Mouse (Mus musculus) CH12.LX (cell line): ENCODE measurements at regions not wholly inside any gene's neighbourhood (a gene's known extent, or its start where the extent isn't known, plus 50 kb on each side); places are given as distances from the start of the nearest gene placed in this dataset.
A peak's percentile ranks its signal among the peaks of the same experiment; 100 is the strongest.

ENCODE experiments used
- DNase-seq: peaks from one replicate; pipeline ENCODE4 v3.0.0-alpha.2; 2013; ENCODE audit errors: extremely low read depth
- H3K27ac ChIP-seq: 2 replicates; pipeline ENCODE4 v1.5.1; 2012; ENCODE audit warnings: low read depth, mild to moderate bottlenecking, control low read depth, moderate library complexity; ENCODE audit not compliant: insufficient read depth
- H3K27me3 ChIP-seq: replicated peaks from 2 replicates; pipeline ENCODE3; 2012; ENCODE audit warnings: inconsistent platforms
- H3K36me3 ChIP-seq, 2 experiments: replicated peaks in 1 of 2; 2 replicates each; pipeline versions ENCODE3 to v1.6.1; 2012; ENCODE audit warnings: inconsistent platforms in 1 of 2, low read length in 1 of 2, mild to moderate bottlenecking in 1 of 2, mixed read lengths in 1 of 2, moderate library complexity in 1 of 2; ENCODE audit not compliant: control insufficient read depth in 1 of 2, insufficient read depth in 1 of 2
- H3K4me1 ChIP-seq, 2 experiments: 2 replicates each; pipeline ENCODE4 v1.6.1; 2012; ENCODE audit warnings: inconsistent platforms in 1 of 2, moderate library complexity in 1 of 2; ENCODE audit not compliant: insufficient read depth in 2 of 2, control insufficient read depth in 1 of 2
- H3K4me2 ChIP-seq: 2 replicates; pipeline ENCODE4 v1.6.1; 2012; ENCODE audit warnings: low read depth, mild to moderate bottlenecking, control low read depth; ENCODE audit not compliant: poor library complexity, insufficient read depth, severe bottlenecking
- H3K4me3 ChIP-seq, 3 experiments: fragments of 150-350 bp in 1 of 3; sonication (generic) in 1 of 3; replicated peaks in 1 of 3; 2 replicates each; pipeline versions ENCODE3 to v1.5.1; 2011 to 2012; ENCODE audit warnings: low read depth in 2 of 3, low read length in 2 of 3, mild to moderate bottlenecking in 2 of 3, moderate library complexity in 2 of 3, control low read depth in 1 of 3, improper control_type of control experiment in 1 of 3, inconsistent platforms in 1 of 3, mixed read lengths in 1 of 3; ENCODE audit not compliant: poor library complexity in 1 of 3
- H3K79me2 ChIP-seq: replicated peaks from 2 replicates; pipeline ENCODE4 v1.6.1; 2012; ENCODE audit warnings: mild to moderate bottlenecking, moderate library complexity; ENCODE audit not compliant: control insufficient read depth, poor library complexity, insufficient read depth, severe bottlenecking; ENCODE audit errors: extremely low read depth
- H3K9ac ChIP-seq: 2 replicates; pipeline ENCODE4 v1.6.1; 2012; ENCODE audit warnings: low read depth, mild to moderate bottlenecking, control low read depth, moderate library complexity; ENCODE audit not compliant: insufficient read depth
- H3K9me3 ChIP-seq: replicated peaks from 2 replicates; pipeline ENCODE3; 2012; ENCODE audit warnings: low read length, inconsistent platforms, mixed read lengths
- BHLHE40 ChIP-seq: IDR thresholded peaks from 2 replicates; pipeline ENCODE4 v1.6.1; 2011; ENCODE audit warnings: mild to moderate bottlenecking, low read depth, low read length, improper control_type of control experiment
- CHD1 ChIP-seq: IDR thresholded peaks from 2 replicates; pipeline ENCODE4 v1.6.1; 2012; ENCODE audit warnings: low read depth, low read length, improper control_type of control experiment, inconsistent platforms
- CHD2 ChIP-seq: IDR thresholded peaks from 2 replicates; pipeline ENCODE4 v1.6.1; 2011; ENCODE audit warnings: low read length, improper control_type of control experiment
- ELF1 ChIP-seq: IDR thresholded peaks from 2 replicates; pipeline ENCODE4 v1.6.1; 2014; ENCODE audit warnings: low read depth, mild to moderate bottlenecking, inconsistent platforms, low read length, improper control_type of control experiment
- EP300 ChIP-seq: IDR thresholded peaks from 2 replicates; pipeline ENCODE4 v1.6.1; 2011; ENCODE audit warnings: low read length, improper control_type of control experiment
- ETS1 ChIP-seq: conservative IDR thresholded peaks from 2 replicates; pipeline ENCODE4 v1.6.1; 2012; ENCODE audit warnings: low read depth, mild to moderate bottlenecking, inconsistent platforms, low read length, improper control_type of control experiment, moderate library complexity
- GABPA ChIP-seq: IDR thresholded peaks from 2 replicates; pipeline ENCODE4 v1.6.1; 2012; ENCODE audit warnings: low read depth, low read length, improper control_type of control experiment, inconsistent platforms; ENCODE audit not compliant: insufficient replicate concordance
- IRF4 ChIP-seq: IDR thresholded peaks from 2 replicates; pipeline ENCODE4 v1.6.1; 2014; ENCODE audit warnings: low read depth, mild to moderate bottlenecking, inconsistent platforms, low read length, improper control_type of control experiment
- JUN ChIP-seq: IDR thresholded peaks from 2 replicates; pipeline ENCODE4 v1.6.1; 2011; ENCODE audit warnings: low read depth, mild to moderate bottlenecking, low read length, improper control_type of control experiment, moderate library complexity; ENCODE audit not compliant: insufficient read depth
- JUND ChIP-seq: conservative IDR thresholded peaks from 2 replicates; pipeline ENCODE4 v1.6.1; 2011; ENCODE audit warnings: low read depth, low read length, improper control_type of control experiment
- MEF2A ChIP-seq: IDR thresholded peaks from 2 replicates; pipeline ENCODE4 v1.6.1; 2014; ENCODE audit warnings: low read depth, mild to moderate bottlenecking, inconsistent platforms, low read length, improper control_type of control experiment, borderline replicate concordance
- MYC ChIP-seq: IDR thresholded peaks from 2 replicates; pipeline ENCODE4 v1.6.1; 2011; ENCODE audit warnings: low read depth, mild to moderate bottlenecking, improper control_type of control experiment, low read length
- NELFE ChIP-seq: IDR thresholded peaks from 2 replicates; pipeline ENCODE4 v1.6.1; 2011; ENCODE audit warnings: low read depth, low read length, improper control_type of control experiment
- NRF1 ChIP-seq: IDR thresholded peaks from 2 replicates; pipeline ENCODE4 v1.6.1; 2014; ENCODE audit warnings: low read depth, mild to moderate bottlenecking, inconsistent platforms, low read length, improper control_type of control experiment, moderate library complexity
- RAD21 ChIP-seq: IDR thresholded peaks from 2 replicates; pipeline ENCODE4 v1.6.1; 2011; ENCODE audit warnings: low read depth, mild to moderate bottlenecking, low read length, improper control_type of control experiment, moderate library complexity
- RCOR1 ChIP-seq: conservative IDR thresholded peaks from 2 replicates; pipeline ENCODE4 v1.6.1; 2012; ENCODE audit warnings: low read depth, mild to moderate bottlenecking, inconsistent platforms, low read length, improper control_type of control experiment
- SIN3A ChIP-seq: IDR thresholded peaks from 2 replicates; pipeline ENCODE4 v1.6.1; 2012; ENCODE audit warnings: low read length, improper control_type of control experiment, inconsistent platforms
- SMC3 ChIP-seq: IDR thresholded peaks from 2 replicates; pipeline ENCODE4 v1.6.1; 2011; ENCODE audit warnings: low read depth, low read length, improper control_type of control experiment
- TBP ChIP-seq: conservative IDR thresholded peaks from 2 replicates; pipeline ENCODE4 v1.6.1; 2011; ENCODE audit warnings: low read depth, low read length, improper control_type of control experiment
- TCF12 ChIP-seq: IDR thresholded peaks from 2 replicates; pipeline ENCODE4 v1.6.1; 2014; ENCODE audit warnings: low read depth, mild to moderate bottlenecking, inconsistent platforms, low read length, improper control_type of control experiment
- USF2 ChIP-seq: conservative IDR thresholded peaks from 2 replicates; pipeline ENCODE4 v1.6.1; 2011; ENCODE audit warnings: low read depth, low read length, improper control_type of control experiment
- ZMIZ1 ChIP-seq: IDR thresholded peaks from 2 replicates; pipeline ENCODE4 v1.6.1; 2012; ENCODE audit warnings: low read depth, mild to moderate bottlenecking, inconsistent platforms, low read length, improper control_type of control experiment
- ZNF384 ChIP-seq: IDR thresholded peaks from 2 replicates; pipeline ENCODE4 v1.6.1; 2012; ENCODE audit warnings: low read depth, low read length, improper control_type of control experiment, inconsistent platforms
- dilution Hi-C: fragments of 300-500 bp; cut with MboI; formaldehyde crosslinking; loops from 2 replicates; pipeline ENCODE4 v1.14.3; 2020; ENCODE audit warnings: low sequenced_read_pairs; ENCODE audit not compliant: extremely low pct_unique_long_range_greater_than_20kb, extremely low pct_ligation_motif_present
- in situ Hi-C: fragments of 300-500 bp; cut with MboI; formaldehyde crosslinking; loops from 3 replicates; pipeline ENCODE4 v1.14.3; 2019; ENCODE audit warnings: low sequenced_read_pairs, low pct_ligation_motif_present, low pct_unique_long_range_greater_than_20kb, mixed read lengths

DNA sequence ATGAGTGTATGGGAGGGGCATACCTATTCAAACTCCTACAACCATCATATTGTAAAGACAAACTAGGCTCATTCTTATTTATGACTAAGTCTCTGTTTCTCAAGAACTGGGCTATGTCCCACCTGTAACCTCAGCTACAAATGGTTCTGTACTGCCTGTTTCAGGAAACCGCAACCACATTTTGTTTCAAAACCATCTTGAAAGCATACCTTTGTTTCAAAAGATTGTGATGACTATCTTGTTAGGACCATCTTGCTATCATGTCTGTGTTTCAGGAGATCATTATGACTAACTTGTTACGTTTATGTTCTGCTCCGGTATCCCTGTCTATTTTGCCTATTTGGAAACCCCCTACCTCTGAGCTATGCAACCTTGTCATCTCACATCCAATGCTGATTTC is 340.2 kb upstream of the Cblb start (continued):
- no peak for TF ChIP-seq TBP
- no peak for TF ChIP-seq TCF12
- TF ChIP-seq MEF2A, result peak; percentile 44; the same call in 1 of the 2 replicates
- TF ChIP-seq ZNF384, result no peak
- no peak for TF ChIP-seq USF2
- TF ChIP-seq NELFE, result no peak
- TF ChIP-seq RCOR1, result peak; percentile 54
- 0 out of 2 replicates have a peak, but pooled peaks have one; percentile 28 for TF ChIP-seq CHD2

DNA sequence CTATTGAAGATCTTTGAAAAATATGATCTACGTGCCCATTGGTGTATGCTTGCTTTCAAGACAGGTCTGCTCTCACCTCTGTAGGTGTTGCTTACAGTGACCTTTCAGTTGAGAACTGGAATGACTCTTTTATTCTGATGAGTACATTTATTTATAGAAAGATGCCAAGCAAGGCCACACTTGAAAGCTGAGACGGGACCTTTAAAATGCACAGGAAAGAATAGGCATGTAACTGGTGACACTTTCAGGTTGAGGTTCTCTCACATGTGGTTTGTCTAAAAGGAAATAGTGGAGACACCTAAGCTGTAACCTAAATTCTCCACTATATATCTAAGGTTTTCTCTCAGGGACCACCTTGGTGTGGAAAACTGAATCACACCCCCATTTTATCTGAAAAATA is 326.0 kb upstream of the Cblb start:
- H3K27me3 ChIP-seq, result no peaks in the 10 kb centered on the region
- DNase-seq, result no peak
- in situ Hi-C loops (no loop called here), dilution Hi-C loops (no loop called here)
- no peaks in the 10 kb centered on the region for H3K36me3 ChIP-seq
- H3K79me2 ChIP-seq, result no peaks in the 10 kb centered on the region
- no peak overlapping the region for H3K9ac ChIP-seq
- H3K9me3 ChIP-seq, result no peaks in the 10 kb centered on the region
- no peak overlapping the region for H3K27ac ChIP-seq
- H3K4me1 ChIP-seq, result no peaks in the 10 kb centered on the region
- no peak for TF ChIP-seq SIN3A
- TF ChIP-seq USF2, result no peak
- TF ChIP-seq ETS1, result no peak
- H3K4me3 ChIP-seq, result no peak overlapping the region
- no peak overlapping the region for H3K4me2 ChIP-seq

DNA sequence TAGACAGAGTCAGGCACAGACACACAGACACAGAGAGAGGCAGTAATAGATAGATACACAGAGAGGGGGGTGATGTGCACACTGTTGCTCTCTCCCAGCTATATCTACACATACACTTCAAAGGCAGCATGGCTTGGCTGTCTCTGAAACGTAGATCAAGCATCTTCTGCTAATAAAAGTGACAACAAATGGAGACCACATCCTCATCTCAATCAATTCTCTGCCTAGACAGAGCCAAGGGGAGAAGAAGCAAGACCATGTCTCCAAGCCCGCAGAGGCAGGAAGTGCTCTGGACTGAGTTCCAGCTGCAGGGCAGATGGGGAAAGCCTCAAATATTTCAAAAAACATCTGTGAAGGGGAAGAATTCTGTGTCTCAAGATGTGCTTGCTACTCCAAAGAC is 312.3 kb upstream of the Cblb start:
- Histone ChIP-seq H3K9ac (no peak overlapping the region), H3K36me3 (no peaks in the 10 kb centered on the region), H3K9me3 (no peaks in the 10 kb centered on the region), H3K27me3 (no peaks in the 10 kb centered on the region), H3K4me3 (no peak overlapping the region), H3K79me2 (no peaks in the 10 kb centered on the region), H3K4me1 (no peaks in the 10 kb centered on the region), H3K27ac (no peak overlapping the region), H3K4me2 (no peak overlapping the region)
- dilution Hi-C loops, result no loop called here
- in situ Hi-C loops, result no loop called here
- DNase-seq, result no peak
- no peak for TF ChIP-seq JUND
- no peak for TF ChIP-seq JUN

DNA sequence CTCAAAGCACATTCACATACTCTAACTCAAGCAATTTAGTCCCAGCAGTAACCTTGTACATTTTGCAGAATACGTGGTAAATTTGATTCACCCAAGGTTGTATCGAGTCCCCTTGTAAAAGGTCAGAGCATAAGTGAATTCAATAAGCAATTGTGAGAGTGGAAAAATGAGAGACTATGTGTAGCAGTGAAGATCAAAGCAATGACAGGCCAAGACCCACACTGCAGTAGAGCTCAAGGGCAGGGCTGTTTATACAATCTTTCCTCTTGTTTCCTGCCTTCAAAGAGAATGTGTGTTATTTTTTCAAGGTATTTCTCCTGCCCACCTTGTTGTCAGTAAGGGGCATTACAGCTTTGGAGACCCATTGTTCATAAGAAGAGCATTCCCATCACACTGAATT is 311.4 kb upstream of the Cblb start:
- Histone ChIP-seq H3K4me3 (no peak overlapping the region), H3K27me3 (no peaks in the 10 kb centered on the region), H3K4me1 (no peaks in the 10 kb centered on the region), H3K9me3 (no peaks in the 10 kb centered on the region)
- dilution Hi-C loops, result no loop called here
- TF ChIP-seq ELF1 (no peak), ZMIZ1 (no peak), MYC (no peak), BHLHE40 (no peak), GABPA (no peak), ZNF384 (no peak), EP300 (no peak), IRF4 (no peak), NRF1 (no peak), RAD21 (no peak), SMC3 (no peak), CHD1 (no peak), CHD2 (no peak), RCOR1 (no peak)
- TF ChIP-seq, all 38 proteins: peak for 0
- no peak for DNase-seq
- no peak overlapping the region for H3K27ac ChIP-seq
- H3K36me3 ChIP-seq, result no peaks in the 10 kb centered on the region
- H3K4me2 ChIP-seq, result no peak overlapping the region
- in situ Hi-C loops, result no loop called here
- no peak overlapping the region for H3K9ac ChIP-seq
- no peaks in the 10 kb centered on the region for H3K79me2 ChIP-seq
